Mouse (Mus musculus) mouse trophoblast stem cell (cell line): Measurements from ENCODE around the gene Tuba1a.
"Not testable (repeated sequence)": the region's sequence is repeated elsewhere in the genome, so short reads cannot be mapped to it uniquely, and the experiment has no call there.

Experiments
- in situ Hi-C, 2 experiments: fragments of 300-500 bp; cut with MseI, MboI; formaldehyde crosslinking; loops; 2 replicates in 1 of 2; 3 replicates in 1 of 2; pipeline ENCODE4 v1.15.1; 2025

Tuba1a gene

DNA sequence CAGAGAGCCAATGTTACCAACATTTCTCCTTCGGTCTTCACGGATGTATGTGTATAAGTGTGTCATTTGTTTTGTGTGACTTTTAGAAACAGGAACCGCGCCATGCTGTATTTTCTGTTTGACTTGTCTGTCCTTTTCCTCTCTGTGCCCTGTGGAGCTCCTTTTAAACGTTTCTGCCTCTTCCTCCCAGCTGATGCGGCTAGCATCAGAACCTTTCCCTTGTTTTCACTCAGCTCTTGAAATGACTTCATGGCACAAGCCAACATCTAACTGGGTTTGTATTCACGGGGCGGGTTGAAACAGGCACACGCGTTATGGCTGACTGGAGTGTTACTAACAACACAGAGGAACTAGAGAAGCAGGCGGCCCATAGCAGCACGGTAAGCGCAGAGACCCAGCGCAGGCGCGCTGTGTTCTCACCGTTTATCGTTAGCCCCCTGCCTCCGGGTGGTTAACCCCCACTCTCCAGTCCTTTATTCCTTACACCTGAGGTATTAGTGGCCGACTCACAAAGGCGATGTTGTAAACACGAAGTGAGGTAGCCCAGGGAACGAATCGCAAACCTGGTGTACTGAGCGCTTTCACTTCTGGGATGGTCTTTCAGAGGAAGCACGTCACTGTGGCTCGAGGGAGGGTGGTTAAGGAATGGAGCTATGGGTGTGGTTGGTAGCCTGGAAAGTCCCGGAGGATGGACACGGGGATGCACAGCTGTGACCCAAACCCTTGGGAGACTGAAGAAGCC lies 31.9 kb upstream of the Tuba1a start:
- in situ Hi-C loops = no loop called here

DNA sequence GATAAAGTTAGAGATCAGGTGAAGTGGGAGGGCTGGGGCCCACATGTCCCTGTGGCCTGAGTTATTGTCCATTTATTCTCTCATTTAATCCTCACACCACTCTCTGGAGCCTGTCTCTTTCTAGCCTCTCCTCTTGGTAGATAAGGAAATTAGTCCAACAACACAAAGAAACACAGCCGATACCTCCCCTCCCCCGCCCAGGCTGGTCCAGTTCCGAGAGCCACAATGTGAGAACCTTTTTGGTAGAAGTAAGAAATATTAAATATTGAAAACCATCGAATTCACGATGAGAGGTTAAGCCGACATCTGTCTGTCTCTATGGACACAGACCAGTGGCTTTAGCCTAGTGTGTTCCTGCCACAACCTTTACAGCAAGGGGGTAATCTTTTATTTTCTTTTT lies 31.2 kb upstream of the Tuba1a start:
- in situ Hi-C loops = no loop called here

DNA sequence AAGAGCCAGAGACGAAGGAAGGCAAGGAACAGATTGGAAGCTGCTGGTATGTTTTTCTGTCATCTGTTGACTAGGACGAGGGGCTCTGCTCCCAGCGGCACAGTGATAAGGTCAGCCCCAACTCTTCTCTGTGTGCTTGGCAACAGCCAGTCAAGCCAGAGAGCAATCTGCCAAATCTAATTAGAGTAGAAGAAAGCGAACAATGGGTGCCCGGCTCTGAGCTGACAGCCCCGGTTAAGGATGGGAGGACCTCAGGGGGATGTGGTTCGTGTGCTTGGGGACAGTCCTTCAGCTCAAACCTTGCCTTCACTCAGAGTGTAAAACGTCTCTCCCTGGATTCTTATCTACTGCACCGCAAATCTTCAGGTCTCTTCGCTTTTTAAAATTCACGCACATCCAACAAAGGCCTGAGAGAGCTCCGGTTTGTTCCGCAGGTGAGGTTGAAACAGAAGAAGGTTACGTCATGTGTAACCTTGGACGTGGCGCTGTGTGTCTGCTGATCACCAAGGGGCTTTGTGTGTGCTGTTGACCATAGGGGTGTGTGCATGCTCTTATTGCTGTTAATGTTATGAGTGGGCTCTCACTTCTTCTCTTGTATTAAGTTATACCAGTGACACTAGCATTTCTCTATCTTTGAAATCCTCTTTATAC lies 30.1 kb upstream of the Tuba1a start:
- in situ Hi-C loops = no loop called here

GRCm38 (mm10) chr15:98982100-98982499 lies 28.6 kb upstream of the Tuba1a start:
- in situ Hi-C loops = no loop called here

GRCm38 (mm10) chr15:98980012-98980614 lies 26.6 kb upstream of the Tuba1a start:
- in situ Hi-C loops = no loop called here

GRCm38 (mm10) chr15:98978409-98979172 lies 25.1 kb upstream of the Tuba1a start:
- in situ Hi-C loops = no loop called here

DNA sequence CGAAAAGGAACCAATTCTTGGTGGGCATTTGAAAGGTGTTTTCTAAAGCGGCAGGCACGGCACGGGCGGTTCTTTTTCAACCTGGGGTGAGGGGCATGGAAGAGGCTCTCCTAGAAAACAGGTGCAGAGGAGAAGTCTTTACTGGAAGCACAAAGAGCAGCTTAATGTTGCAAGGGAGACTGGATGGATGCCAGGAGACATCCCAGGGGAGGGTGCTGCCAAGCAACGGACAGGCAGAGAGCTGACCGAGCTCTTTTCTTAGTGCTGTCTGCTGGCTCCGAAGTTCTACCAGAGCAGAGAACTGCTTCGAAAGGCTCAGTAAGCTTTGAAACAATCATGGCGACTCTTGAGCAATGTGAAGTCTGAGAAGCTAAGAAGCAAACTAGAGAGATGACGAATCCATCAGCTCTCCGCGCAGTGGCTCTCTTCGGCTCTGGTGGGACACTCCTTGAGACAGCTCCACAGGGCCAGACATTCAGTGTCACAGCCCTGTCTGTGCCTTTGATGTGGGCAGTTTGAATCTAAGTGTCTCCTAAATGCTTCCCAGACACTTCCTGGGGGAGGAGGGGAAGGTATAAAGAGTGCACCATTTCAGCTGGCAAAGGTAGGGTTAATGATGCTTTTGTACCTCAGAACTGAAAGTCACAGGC lies 24.4 kb upstream of the Tuba1a start:
- in situ Hi-C loops = no loop called here

DNA sequence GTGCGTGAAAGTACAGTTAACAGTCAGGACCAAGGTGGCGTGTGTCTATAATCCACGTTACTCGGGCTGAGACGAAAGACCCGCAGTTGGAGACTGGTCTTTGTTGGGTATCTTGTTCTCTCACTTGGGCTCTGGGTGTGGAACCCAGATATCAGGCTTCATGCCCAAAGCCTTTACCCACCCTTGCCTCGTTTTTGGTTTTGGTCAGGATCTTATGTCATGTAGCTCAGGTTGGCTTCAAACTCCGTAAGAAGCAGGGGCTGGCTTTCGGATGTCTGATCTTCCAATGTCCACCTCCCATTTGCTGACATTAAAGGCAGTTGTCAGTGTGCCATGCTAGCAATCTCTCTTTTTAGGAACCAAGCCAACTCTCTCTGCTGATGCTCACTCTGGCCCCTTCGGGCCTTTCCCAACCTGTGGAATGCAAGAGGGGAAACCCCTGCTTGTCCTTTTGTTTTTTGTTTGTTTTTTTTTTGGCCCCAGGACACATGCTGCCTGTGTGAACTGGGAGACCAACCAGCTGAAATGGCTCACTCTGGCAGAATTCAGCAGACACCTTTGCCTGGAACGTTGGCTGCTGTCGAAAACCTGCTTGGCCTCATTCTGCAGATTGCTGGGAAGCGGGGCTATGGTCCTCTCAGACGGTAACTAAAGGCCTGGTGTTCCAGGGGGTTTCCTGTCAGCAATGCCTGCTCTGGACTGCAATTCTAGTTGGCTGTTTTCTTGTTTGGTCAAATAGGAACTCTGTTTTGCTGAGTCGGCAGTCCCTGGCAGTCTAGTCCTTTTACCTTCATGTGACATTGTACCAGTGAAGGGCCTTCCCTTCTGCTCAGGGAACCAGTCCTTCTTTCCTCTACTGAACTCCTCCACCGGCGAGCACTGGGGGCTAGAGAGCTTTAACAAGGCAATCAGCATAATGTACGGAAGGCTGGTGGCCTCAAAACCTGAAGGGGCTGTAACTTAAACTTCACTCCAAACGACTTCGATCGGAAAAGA lies 23.6 kb upstream of the Tuba1a start:
- in situ Hi-C loops = no loop called here

GRCm38 (mm10) chr15:98973015-98973614 lies 19.6 kb upstream of the Tuba1a start:
- in situ Hi-C loops = no loop called here

DNA sequence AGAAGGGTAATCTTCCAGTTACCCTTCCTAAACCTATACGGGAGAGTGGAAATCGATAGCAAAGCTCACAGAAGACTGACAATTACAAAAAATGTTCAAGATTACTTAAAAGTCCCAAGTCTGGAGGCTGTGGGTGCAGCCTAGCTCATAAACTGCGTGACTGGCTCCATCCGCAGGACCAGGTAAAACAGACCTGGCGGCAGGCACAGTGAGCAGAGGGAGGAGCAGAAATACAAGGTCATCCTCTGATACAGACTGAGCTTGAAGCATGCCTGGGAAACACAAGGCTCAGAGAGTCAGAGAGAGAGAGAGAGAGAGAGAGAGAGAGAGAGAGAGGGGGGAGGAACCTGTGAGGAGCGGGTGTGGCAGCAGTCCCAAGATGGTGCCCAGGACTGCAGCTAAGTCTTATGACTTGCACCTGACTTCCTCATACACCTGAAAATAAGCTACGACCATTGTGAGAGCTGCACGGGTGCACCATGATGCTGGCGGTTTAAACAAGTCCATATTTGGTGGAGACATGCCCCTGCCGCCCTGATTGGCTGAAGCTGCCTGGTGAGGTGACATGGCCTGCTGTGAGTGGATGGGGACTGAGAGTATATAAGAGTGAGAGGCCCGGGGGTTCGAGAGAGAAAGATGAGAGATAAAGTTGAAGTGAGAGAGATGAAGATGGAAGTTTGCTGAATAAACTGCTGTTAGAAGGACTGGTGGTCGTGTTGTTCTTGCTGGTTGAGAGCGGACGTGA lies 18.2 kb upstream of the Tuba1a start:
- in situ Hi-C loops = not testable (repeated sequence)

- in situ Hi-C loops = no loop called here
Measured at GRCm38 (mm10) chr15:98971111-98971510, 17.6 kb upstream of the Tuba1a start.

DNA sequence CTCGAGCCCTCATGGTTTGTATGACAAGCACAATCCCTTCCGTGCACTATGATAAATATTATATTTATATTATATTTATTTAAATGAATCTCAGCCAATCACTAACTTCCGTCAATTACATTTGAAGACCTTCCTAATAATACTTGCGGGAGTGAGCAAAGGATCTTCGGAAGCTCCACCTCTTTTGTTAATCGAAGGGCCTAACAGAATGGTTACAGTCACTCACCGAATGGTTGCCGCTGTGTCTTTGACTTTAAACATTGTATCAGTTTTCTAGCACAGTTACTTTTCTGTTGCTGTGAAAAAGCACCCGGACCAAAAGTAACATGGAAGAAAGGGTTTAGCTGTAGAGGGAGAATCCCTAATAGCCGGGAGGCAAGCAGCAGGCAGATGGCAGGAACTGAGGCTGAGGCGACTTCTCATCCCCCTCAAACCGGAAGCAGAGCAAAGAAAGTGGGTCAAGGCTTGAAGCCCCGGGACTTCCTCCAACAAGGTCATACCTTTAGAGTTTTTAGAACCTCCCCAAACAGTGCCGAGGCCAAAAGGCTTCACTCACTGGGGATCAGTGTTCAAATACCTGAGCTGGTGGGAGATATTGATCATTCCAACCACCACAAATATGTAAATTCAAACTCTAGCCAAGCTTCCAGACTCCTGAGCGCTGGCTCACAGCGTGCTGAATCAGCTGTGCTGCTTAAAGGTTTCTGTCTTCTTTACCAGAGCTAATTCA lies 16.0 kb upstream of the Tuba1a start:
- in situ Hi-C loops = no loop called here

DNA sequence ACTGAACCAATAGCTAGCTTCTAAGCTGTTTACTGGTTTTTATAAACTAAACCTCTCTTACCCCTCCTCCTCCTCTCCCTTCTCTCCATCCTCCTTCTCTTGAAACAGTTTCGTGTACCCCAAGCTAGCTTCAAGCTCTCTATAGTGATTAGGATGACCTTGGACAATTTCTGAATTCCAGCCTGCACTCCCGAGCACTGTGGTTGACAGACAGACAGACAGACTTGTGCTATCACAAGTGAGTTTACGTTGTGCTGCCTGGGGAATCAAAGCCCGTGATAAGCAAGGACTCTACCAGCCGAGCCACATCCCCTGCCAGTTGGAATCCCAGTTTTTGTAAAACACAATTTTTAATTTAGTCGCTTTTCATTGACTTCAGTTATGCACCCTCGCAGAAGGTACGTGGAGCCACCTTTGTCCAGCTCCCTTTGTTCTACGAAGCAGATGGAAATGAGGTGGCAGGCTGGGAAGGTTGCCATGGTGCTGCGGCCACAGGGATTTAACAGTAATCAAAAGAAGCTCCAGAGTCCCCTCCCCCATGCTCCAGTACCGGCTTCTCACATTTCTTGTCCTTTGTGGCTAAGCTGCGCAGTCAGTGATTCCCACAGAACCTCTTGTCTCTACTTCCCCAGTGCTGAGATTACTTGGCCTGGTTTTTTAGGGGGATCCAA lies 15.3 kb upstream of the Tuba1a start:
- in situ Hi-C loops = no loop called here

- in situ Hi-C loops = no loop called here
Measured at GRCm38 (mm10) chr15:98959531-98959930, 6.0 kb upstream of the Tuba1a start.

DNA sequence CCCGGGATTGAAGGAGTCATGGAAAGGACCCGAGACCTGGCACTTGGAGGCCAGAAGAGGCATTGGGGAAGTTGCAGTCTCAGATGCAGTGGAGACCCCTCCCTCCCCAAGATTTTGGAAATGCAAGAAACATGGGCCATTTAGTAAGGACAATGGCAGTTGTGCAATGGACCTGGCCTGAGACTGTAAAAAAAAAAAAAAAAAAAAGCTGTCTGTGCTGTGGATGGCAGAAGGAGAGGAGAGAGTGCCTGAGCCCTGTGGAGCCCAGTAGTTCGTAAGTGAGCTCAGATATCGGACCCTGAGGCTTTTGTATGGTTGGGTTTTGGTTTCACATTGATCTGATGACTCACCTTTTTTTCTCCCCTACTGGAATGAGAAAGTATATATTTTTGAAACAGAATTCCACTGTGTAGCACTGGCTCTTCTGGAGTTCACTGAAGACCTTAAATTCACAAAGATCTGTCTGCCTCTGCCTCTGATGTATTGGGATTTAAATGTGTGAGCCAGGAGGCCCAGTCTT lies 5.5 kb upstream of the Tuba1a start:
- in situ Hi-C loops = no loop called here

- in situ Hi-C loops = no loop called here
Measured at GRCm38 (mm10) chr15:98957475-98957874, 4.0 kb upstream of the Tuba1a start.

DNA sequence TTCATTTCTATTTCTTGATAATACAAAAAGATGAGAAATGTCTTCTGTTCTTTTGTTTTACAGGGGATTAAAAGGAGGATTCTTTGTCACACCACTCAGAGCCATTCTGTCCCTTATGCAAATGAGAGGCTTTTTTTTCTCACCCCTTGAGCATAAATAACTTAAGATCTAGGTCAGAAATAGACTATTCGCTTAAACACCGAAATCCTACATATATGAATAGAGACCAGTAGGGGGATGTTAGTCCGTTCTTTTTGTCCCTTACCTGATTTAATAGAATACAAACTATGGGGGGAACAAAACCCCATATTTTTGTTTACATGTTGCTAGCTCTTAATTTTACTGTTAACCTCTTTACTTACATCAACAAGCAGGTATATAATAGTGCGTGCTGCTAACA lies 2.5 kb upstream of the Tuba1a start:
- in situ Hi-C loops = no loop called here

GRCm38 (mm10) chr15:98955324-98955723 lies 1.8 kb upstream of the Tuba1a start:
- in situ Hi-C loops = no loop called here
